Mouse (Mus musculus): ENCODE results near the gene Gm17617.
"Not testable (repeated sequence)": the region's sequence is repeated elsewhere in the genome, so short reads cannot be mapped to it uniquely, and the experiment has no call there.

Gene Gm17617

GRCm38 (mm10) chr13:55124903-55125302 is 8.4 kb downstream of the Gm17617 start:
- no peak for DNase-seq (ENCODE audit: low spot score)

- DNase-seq (ENCODE audit: low spot score), result no peak
Observed at GRCm38 (mm10) chr13:55114375-55114774, 19.0 kb downstream of the Gm17617 start.

DNA sequence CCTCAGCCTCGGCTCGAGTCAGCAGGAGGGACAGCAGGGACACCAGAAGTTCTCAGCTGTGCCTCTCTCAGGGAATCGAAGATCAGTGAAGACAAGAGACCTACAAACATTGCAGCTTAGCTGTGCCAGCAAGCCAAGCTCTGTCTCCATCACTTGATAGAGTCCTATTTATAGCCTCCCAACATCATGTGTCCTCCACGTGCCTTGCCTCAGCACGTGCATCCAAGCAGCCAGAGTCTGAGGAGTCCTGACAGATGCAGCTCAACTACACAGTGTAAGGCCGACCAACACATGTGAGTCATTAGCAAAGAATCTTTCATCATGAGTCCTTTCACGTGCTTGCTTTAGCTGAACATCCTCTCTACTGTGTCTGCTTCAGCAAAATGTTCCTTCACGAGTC is 25.7 kb downstream of the Gm17617 start:
- DNase-seq (ENCODE audit: low spot score), result no peak

DNA sequence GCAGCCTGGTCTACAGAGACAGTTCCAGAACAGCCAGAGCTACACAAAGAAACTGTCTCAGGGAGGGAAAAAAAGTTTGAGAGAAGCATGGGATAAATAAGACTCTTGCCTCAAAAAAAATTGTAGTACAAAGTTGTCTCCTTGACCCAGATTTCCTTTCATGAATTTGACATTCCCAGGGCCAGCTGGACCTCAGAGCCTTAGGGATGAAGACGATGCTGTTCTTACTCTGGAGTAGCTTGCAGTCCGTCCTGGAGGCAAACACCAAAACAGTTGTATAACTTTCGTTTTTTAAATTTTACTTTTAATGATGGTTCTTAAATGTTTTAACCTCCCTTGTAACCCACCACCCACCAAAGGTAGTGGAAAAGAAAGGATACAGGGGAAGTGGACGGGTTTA is 26.2 kb downstream of the Gm17617 start:
- no peak for DNase-seq (ENCODE audit: low spot score)

GRCm38 (mm10) chr13:55105953-55106691 is 27.2 kb downstream of the Gm17617 start:
- DNase-seq (ENCODE audit: low spot score), result no peak

DNA sequence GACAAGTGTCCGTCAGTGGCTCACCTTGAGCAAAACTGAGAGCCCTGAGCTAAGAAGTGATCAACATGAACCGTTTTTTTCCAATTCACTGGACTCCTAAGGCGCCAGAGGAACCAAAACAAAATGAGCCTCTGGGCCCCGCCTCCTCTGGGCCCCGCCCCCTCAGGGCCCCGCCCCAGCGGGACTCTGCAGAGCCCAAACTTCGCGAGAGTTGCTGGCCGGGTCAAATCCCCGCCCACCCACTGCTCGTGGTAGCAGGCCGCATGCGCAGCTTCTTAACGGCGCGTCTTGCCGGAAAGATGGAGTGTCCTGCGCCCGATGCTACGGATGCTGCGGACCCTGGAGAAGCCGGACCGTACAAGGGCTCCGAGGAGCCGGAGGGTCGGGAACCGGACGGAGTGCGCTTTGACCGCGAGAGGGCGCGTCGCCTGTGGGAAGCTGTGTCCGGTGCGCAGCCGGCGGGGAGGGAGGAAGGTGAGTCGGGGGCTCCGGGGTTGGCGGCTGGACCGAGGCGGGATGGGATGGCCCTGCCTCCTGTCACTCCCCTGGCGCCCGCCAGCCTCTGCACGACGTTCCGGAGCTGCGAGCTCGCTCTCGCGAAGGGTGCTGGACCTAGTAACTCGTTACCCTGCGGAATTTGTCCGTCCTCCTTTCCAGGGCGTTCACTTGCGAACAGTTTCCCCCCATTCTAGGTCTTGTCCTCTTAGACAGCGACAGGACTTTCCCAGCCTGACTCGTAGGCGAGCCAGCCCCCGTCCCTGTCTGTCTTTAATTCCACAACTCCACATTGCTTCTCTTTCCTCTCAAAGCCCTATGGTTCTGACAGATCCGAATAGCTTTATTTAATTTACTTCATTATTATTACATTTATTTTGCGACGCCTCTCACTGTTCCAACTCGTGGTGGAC is 28.0 kb downstream of the Gm17617 start, which contains the start of gene Zfp346:
Gene Zfp346, plus strand, starts transcription at position 267 of the 908 bp plus-strand sequence.
- DNase-seq (ENCODE audit: low spot score), result peak; percentile 97

DNA sequence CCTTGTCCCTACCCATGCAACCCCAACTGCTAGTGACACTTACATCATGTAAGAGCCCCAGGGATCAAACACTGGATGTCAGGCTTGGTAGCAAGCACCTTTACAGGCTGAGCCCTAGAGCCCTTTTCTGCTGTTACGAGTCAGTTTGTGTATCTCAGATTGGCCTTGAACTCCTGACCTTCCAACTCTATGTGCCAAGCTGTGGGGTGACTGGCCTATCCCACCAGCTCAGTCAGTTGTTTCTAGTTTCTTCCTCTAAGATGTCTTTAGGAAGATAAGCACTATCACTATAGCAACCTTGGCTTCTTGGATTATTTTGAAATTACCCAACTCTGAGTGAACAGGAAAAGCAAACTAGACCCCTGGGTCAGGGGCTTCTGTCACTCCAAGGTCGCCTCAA is 30.0 kb downstream of the Gm17617 start:
- no peak for DNase-seq (ENCODE audit: low spot score)

DNA sequence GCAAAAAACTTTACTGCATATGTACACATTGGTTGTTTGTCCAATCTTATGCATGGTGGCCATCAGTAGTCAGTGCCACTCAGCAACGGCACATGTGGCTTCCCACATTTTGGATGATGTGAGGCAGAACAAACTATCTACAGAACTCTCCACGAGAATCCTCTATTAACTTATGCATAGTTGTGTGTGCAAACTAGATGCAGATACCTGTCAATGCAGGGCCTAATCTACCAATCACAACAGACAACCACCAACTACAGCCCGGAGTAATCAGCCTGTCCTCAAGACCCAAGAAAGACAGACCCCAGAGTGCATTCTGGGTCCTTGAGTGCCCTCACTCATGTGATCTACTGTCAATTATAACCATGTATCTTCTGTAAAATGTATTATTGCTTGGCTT is 31.0 kb downstream of the Gm17617 start:
- DNase-seq (ENCODE audit: low spot score), result no peak

- DNase-seq (ENCODE audit: low spot score), result no peak
Observed at GRCm38 (mm10) chr13:55101627-55102026, 31.7 kb downstream of the Gm17617 start.

- peak; percentile 82 for DNase-seq (ENCODE audit: low spot score)
Observed at GRCm38 (mm10) chr13:55099726-55100478, 33.4 kb downstream of the Gm17617 start, which contains the start of gene Uimc1. Uimc1 (minus strand) TSS chr13:55100300.

DNA sequence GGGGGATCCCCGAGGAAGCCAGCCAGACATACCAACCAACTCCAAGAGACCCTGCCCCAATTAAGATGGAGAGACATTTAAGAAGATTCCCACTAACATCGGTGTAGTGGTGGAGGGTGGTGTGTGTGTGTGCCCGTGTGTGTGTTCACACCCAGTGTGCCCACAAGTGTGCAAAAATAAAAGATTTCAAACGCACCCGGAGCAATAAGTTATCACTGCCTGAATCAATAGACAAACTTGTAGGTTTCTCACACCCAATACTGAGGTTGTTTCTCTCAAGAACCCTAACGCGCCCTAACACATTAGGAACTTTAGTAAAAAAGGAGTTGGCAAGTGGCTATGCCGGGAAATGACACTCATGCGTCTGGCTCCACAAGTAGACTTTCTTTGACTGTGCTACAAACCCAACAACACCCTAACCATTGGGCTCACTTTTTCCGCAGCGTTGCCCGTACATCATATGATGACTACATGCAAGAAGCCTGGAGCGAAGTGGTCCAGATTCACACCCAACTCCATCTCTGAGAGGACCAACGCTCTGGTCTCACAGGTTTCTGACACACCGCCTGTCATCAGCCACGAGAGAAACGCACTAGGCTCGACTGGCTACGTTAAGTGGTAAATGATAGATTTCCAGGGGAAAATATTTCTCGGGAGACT is 34.2 kb downstream of the Gm17617 start:
- peak; percentile 67 for DNase-seq (ENCODE audit: low spot score)

GRCm38 (mm10) chr13:55097841-55098240 is 35.5 kb downstream of the Gm17617 start:
- not testable (repeated sequence) for DNase-seq (ENCODE audit: low spot score)

DNA sequence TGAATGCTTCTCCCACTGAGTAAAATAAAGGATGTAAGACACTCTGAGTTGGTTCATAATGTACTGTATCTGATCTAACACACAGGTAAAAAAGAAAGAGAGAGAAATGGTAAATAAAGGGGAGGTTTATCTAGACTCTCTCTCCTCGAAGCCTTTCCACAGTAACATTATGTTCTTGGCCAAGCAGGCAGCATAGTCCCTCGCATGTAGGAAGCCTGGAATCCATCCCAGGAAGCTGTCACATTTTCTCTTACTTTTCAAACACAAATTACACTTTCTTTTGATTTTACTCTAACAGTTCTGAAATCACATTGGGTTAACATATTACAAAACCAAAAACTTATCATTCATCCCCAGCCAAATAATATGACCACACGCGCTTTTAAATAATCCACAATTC is 40.8 kb downstream of the Gm17617 start:
- DNase-seq (ENCODE audit: low spot score), result no peak

Measured in T-cell, adult 2 months (primary cell).